ENCODE assay signal across 10 mouse cellular contexts in genomic region chr19:24845007-24845546, GRCm38 (mm10). TPM values are rescaled to one million over a fixed set of nuclear protein-coding genes. Genes with fewer than 3 reads are reported as not detected.
DNase-seq lines count a peak whose midpoint lies in the region; ATAC-seq and TF ChIP-seq lines count a peak whose summit lies in the region.
"Had no signal": no experiment of that assay in that cellular context is flagged by ENCODE, and none has a peak within 500 bp of the region (broad histone marks: within the 10 kb centered on the region; RNA-seq: fewer than 3 reads in every experiment).

No protein-coding gene starts in this region.

- peaks cover 34% of the 10 kb centered on the region for H3K4me1 ChIP-seq in kidney, embryonic 16.5 days (ENCODE audit: insufficient read depth, low read length)
- H3K4me1 ChIP-seq in kidney, adult 2 months (ENCODE audit: control insufficient read depth, insufficient read depth, low read length) = peaks cover 3% of the 10 kb centered on the region; the same call in 1 of the 2 replicates
- H3K4me1 ChIP-seq in embryonic facial prominence, embryonic 14.5 days (ENCODE audit: control insufficient read depth, insufficient read depth, low read length) = peaks cover 27% of the 10 kb centered on the region
- peaks cover 27% of the 10 kb centered on the region for H3K4me1 ChIP-seq in intestine, embryonic 16.5 days (ENCODE audit: control insufficient read depth, insufficient read depth, low read length)
- H3K4me1 ChIP-seq in neural tube, embryonic 15.5 days = peaks cover 27% of the 10 kb centered on the region

- H3K27ac ChIP-seq in kidney, embryonic 16.5 days (ENCODE audit: low read length) = no peak overlapping the region
- H3K27ac ChIP-seq in kidney, adult 2 months (ENCODE audit: insufficient read depth, low read depth, low read length) = no peak overlapping the region
- peak overlapping the region; percentile 49 for H3K27ac ChIP-seq in embryonic facial prominence, embryonic 14.5 days (replicated peaks; ENCODE audit: low read depth, low read length)
- H3K27ac ChIP-seq in intestine, embryonic 16.5 days (ENCODE audit: low read length) = peak overlapping the region; percentile 69
- peak overlapping the region; percentile 45 for H3K27ac ChIP-seq in neural tube, embryonic 15.5 days (replicated peaks)

- no peak overlapping the region for H3K4me3 ChIP-seq in kidney, embryonic 16.5 days (ENCODE audit: low read length)
- H3K4me3 ChIP-seq in kidney, adult 2 months (ENCODE audit: insufficient read depth, low read depth, low read length) = no peak overlapping the region
- no peak overlapping the region for H3K4me3 ChIP-seq in embryonic facial prominence, embryonic 14.5 days (ENCODE audit: low read depth, low read length)
- no peak overlapping the region for H3K4me3 ChIP-seq in intestine, embryonic 16.5 days (ENCODE audit: low read length)
- no peak overlapping the region for H3K4me3 ChIP-seq in neural tube, embryonic 15.5 days (replicated peaks)

- WGBS in kidney, embryonic 16.5 days = 33% methylated on average over 7 of the region's 7 CpGs
- 48% methylated on average over 7 of the region's 7 CpGs for WGBS in kidney, adult 2 months
- 27% methylated on average over 7 of the region's 7 CpGs for WGBS in embryonic facial prominence, embryonic 14.5 days
- 30% methylated on average over 7 of the region's 7 CpGs for WGBS in intestine, embryonic 16.5 days
- WGBS in neural tube, embryonic 15.5 days = 17% methylated on average over 7 of the region's 7 CpGs

- no peak for DNase-seq in kidney, adult 2 months
- DNase-seq in embryonic facial prominence, embryonic 14.5 days (ENCODE audit: low spot score) = peak; percentile 92
- no peak for DNase-seq in left cerebral cortex, adult 9 months (ENCODE audit: low spot score in 2 of 2)
- DNase-seq in layer of hippocampus, postnatal 14 days (ENCODE audit: low spot score in 2 of 2) = no peak
- DNase-seq: layer of hippocampus, postnatal 36 days had no signal

- no peaks in the 10 kb centered on the region for H3K36me3 ChIP-seq in kidney, embryonic 16.5 days (ENCODE audit: insufficient read depth, low read length)
- H3K36me3 ChIP-seq in kidney, adult 2 months (ENCODE audit: control insufficient read depth, insufficient read depth, low read length) = no peaks in the 10 kb centered on the region
- H3K36me3 ChIP-seq in embryonic facial prominence, embryonic 14.5 days (ENCODE audit: control insufficient read depth, insufficient read depth, low read length) = no peaks in the 10 kb centered on the region
- no peaks in the 10 kb centered on the region for H3K36me3 ChIP-seq in intestine, embryonic 16.5 days (ENCODE audit: control insufficient read depth, insufficient read depth, low read length)
- no peaks in the 10 kb centered on the region for H3K36me3 ChIP-seq in neural tube, embryonic 15.5 days

- H3K27me3 ChIP-seq in kidney, embryonic 16.5 days (ENCODE audit: insufficient read depth, low read length) = no peaks in the 10 kb centered on the region
- no peaks in the 10 kb centered on the region for H3K27me3 ChIP-seq in kidney, adult 2 months (replicated peaks; ENCODE audit: control insufficient read depth, insufficient read depth, low read length)
- no peaks in the 10 kb centered on the region for H3K27me3 ChIP-seq in embryonic facial prominence, embryonic 14.5 days (replicated peaks; ENCODE audit: control insufficient read depth, insufficient read depth, low read length)
- no peaks in the 10 kb centered on the region for H3K27me3 ChIP-seq in intestine, embryonic 16.5 days (replicated peaks; ENCODE audit: control insufficient read depth, insufficient read depth, low read length)
- no peaks in the 10 kb centered on the region for H3K27me3 ChIP-seq in neural tube, embryonic 15.5 days (replicated peaks)

- H3K9ac ChIP-seq in kidney, embryonic 16.5 days (replicated peaks; ENCODE audit: low read length) = no peak overlapping the region
- H3K9ac ChIP-seq in embryonic facial prominence, embryonic 14.5 days (ENCODE audit: low read depth, low read length) = no peak overlapping the region
- no peak overlapping the region for H3K9ac ChIP-seq in intestine, embryonic 16.5 days (ENCODE audit: low read depth, low read length)
- no peak overlapping the region for H3K9ac ChIP-seq in neural tube, embryonic 15.5 days (replicated peaks)

- ATAC-seq in kidney, embryonic 16.5 days (ENCODE audit: low FRiP score, low TSS enrichment) = 0 out of 2 replicates have a peak, but pooled peaks have one; percentile 25
- ATAC-seq in embryonic facial prominence, embryonic 14.5 days (ENCODE audit: low read depth) = peak; percentile 85
- peak; percentile 62 for ATAC-seq in intestine, embryonic 16.5 days
- peak; percentile 82 for ATAC-seq in neural tube, embryonic 15.5 days (ENCODE audit: low FRiP score)
- no peak for ATAC-seq in erythroid progenitor cell, adult 5-6 weeks (replicated peaks; ENCODE audit: low FRiP score, poor library complexity, severe bottlenecking)

- no peak for TF ChIP-seq CTCF in kidney, adult 2 months (conservative IDR thresholded peaks at IDR 0.05; ENCODE audit: insufficient read depth, insufficient read length, low read depth, low read length)

- H3K9me3 ChIP-seq in kidney, embryonic 16.5 days (ENCODE audit: low read length) = no peaks in the 10 kb centered on the region; the same call in 1 of the 2 replicates
- H3K9me3 ChIP-seq in embryonic facial prominence, embryonic 14.5 days (ENCODE audit: control insufficient read depth, low read length) = no peaks in the 10 kb centered on the region
- H3K9me3 ChIP-seq in intestine, embryonic 16.5 days (ENCODE audit: control insufficient read depth, low read length) = no peaks in the 10 kb centered on the region
- H3K9me3 ChIP-seq in neural tube, embryonic 15.5 days (replicated peaks) = no peaks in the 10 kb centered on the region

- TF ChIP-seq POLR2A in kidney, adult 2 months (IDR thresholded peaks at IDR 0.05; ENCODE audit: low read depth, low read length) = no peak

- no peak overlapping the region for H3K4me2 ChIP-seq in kidney, embryonic 16.5 days (replicated peaks; ENCODE audit: low read depth, low read length)
- H3K4me2 ChIP-seq in embryonic facial prominence, embryonic 14.5 days (ENCODE audit: low read depth, low read length) = peak overlapping the region; percentile 22; the same call in 1 of the 2 replicates
- H3K4me2 ChIP-seq in intestine, embryonic 16.5 days (ENCODE audit: low read depth, low read length) = peak overlapping the region; percentile 10; the same call in 1 of the 2 replicates
- H3K4me2 ChIP-seq in neural tube, embryonic 15.5 days = peak overlapping the region; percentile 25

RNA-seq across cellular contexts. Expression of gene Pgm5, which starts 16.6 kb away (rescaled TPM):
- 1.5 and 1.6 TPM in 2 replicates for polyA plus RNA-seq in kidney, embryonic 16.5 days (2015; fragmentation: Nextera tagmentation; extraction: Ambion mirVana)
- 7.3 and 10.7 TPM in 2 replicates for polyA plus RNA-seq in kidney, adult 2 months (2012; rRNA removed)
- 6.8 and 7.3 TPM in 2 replicates for polyA plus RNA-seq in embryonic facial prominence, embryonic 14.5 days (2014; fragmentation: Nextera tagmentation; extraction: Ambion mirVana)
- polyA plus RNA-seq in intestine, embryonic 16.5 days (2015; fragmentation: Nextera tagmentation; extraction: Ambion mirVana) = 3.0 and 4.8 TPM in 2 replicates
- 1.2 and 4.2 TPM in 2 replicates for polyA plus RNA-seq in neural tube, embryonic 15.5 days (2015; fragmentation: Nextera tagmentation; extraction: Ambion mirVana)
- 1 to 10 TPM; 3.1 to 3.8 TPM for total RNA-seq in layer of hippocampus, postnatal 14 days (2021)
- total RNA-seq in erythroid progenitor cell, adult 5-6 weeks (2015; ENCODE audit: low replicate concordance) = not detected in 2 replicates
- not detected in 2 replicates for total RNA-seq in erythroid progenitor cell, adult 5-6 weeks (2017; ENCODE audit: low replicate concordance)

RNA-seq across cellular contexts. Expression of gene Gm10053, which starts 30.4 kb away (rescaled TPM):
- 288 and 300 TPM in 2 replicates for polyA plus RNA-seq in kidney, embryonic 16.5 days (2015; fragmentation: Nextera tagmentation; extraction: Ambion mirVana)
- polyA plus RNA-seq in kidney, adult 2 months (2012; rRNA removed) = 52.1 and 89.3 TPM in 2 replicates
- polyA plus RNA-seq in embryonic facial prominence, embryonic 14.5 days (2014; fragmentation: Nextera tagmentation; extraction: Ambion mirVana) = 229 and 272 TPM in 2 replicates
- 316 and 355 TPM in 2 replicates for polyA plus RNA-seq in intestine, embryonic 16.5 days (2015; fragmentation: Nextera tagmentation; extraction: Ambion mirVana)
- 322 and 341 TPM in 2 replicates for polyA plus RNA-seq in neural tube, embryonic 15.5 days (2015; fragmentation: Nextera tagmentation; extraction: Ambion mirVana)
- total RNA-seq in layer of hippocampus, postnatal 14 days (2021) = 100 to 1,000 TPM; 224 to 237 TPM
- 38.9 and 65.8 TPM in 2 replicates for total RNA-seq in erythroid progenitor cell, adult 5-6 weeks (2015; ENCODE audit: low replicate concordance)
- total RNA-seq in erythroid progenitor cell, adult 5-6 weeks (2017; ENCODE audit: low replicate concordance) = 9.8 and 16.0 TPM in 2 replicates

RNA-seq across cellular contexts. Expression of gene Foxd4, which starts 55.9 kb away (rescaled TPM):
- not detected in 2 replicates for polyA plus RNA-seq in kidney, embryonic 16.5 days (2015; fragmentation: Nextera tagmentation; extraction: Ambion mirVana)
- not detected in 2 replicates for polyA plus RNA-seq in kidney, adult 2 months (2012; rRNA removed)
- not detected in 2 replicates for polyA plus RNA-seq in embryonic facial prominence, embryonic 14.5 days (2014; fragmentation: Nextera tagmentation; extraction: Ambion mirVana)
- polyA plus RNA-seq in intestine, embryonic 16.5 days (2015; fragmentation: Nextera tagmentation; extraction: Ambion mirVana) = not detected in 2 replicates
- not detected in 2 replicates for polyA plus RNA-seq in neural tube, embryonic 15.5 days (2015; fragmentation: Nextera tagmentation; extraction: Ambion mirVana)
- total RNA-seq in layer of hippocampus, postnatal 14 days (2021) = not detected
- total RNA-seq in erythroid progenitor cell, adult 5-6 weeks (2015; ENCODE audit: low replicate concordance) = 1.1 TPM in 1 of 2 replicates, not detected in the other
- not detected in 2 replicates for total RNA-seq in erythroid progenitor cell, adult 5-6 weeks (2017; ENCODE audit: low replicate concordance)
- total RNA-seq: layer of hippocampus, postnatal 36 days had no signal
- polyA plus RNA-seq: heart, embryonic 16.5 days had no signal

Comparison
In these comparisons a context has a peak if more than half of its experiments do, and no peak if none do; other contexts are left out.
1. H3K27ac ChIP-seq: peak in embryonic facial prominence, embryonic 14.5 days (single experiment), intestine, embryonic 16.5 days (single experiment) and neural tube, embryonic 15.5 days (single experiment); none in kidney, embryonic 16.5 days (single experiment) and kidney, adult 2 months (single experiment).